Mouse (Mus musculus) CH12.LX (cell line): Measurements from ENCODE around the gene Slc5a10. TPM values are rescaled to one million over a fixed set of nuclear protein-coding genes. Genes with fewer than 3 reads are reported as not detected.

Source experiments
- DNase-seq: peaks from one replicate; pipeline ENCODE4 v3.0.0-alpha.2; 2013; ENCODE audit errors: extremely low read depth
- H3K27ac ChIP-seq: 2 replicates; pipeline ENCODE4 v1.5.1; 2012; ENCODE audit warnings: low read depth, mild to moderate bottlenecking, control low read depth, moderate library complexity; ENCODE audit not compliant: insufficient read depth
- H3K27me3 ChIP-seq: replicated peaks from 2 replicates; pipeline ENCODE3; 2012; ENCODE audit warnings: inconsistent platforms
- H3K36me3 ChIP-seq, 2 experiments: replicated peaks in 1 of 2; 2 replicates each; pipeline versions ENCODE3 to v1.6.1; 2012; ENCODE audit warnings: inconsistent platforms in 1 of 2, low read length in 1 of 2, mild to moderate bottlenecking in 1 of 2, mixed read lengths in 1 of 2, moderate library complexity in 1 of 2; ENCODE audit not compliant: control insufficient read depth in 1 of 2, insufficient read depth in 1 of 2
- H3K4me1 ChIP-seq, 2 experiments: 2 replicates each; pipeline ENCODE4 v1.6.1; 2012; ENCODE audit warnings: inconsistent platforms in 1 of 2, moderate library complexity in 1 of 2; ENCODE audit not compliant: insufficient read depth in 2 of 2, control insufficient read depth in 1 of 2
- H3K4me2 ChIP-seq: 2 replicates; pipeline ENCODE4 v1.6.1; 2012; ENCODE audit warnings: low read depth, mild to moderate bottlenecking, control low read depth; ENCODE audit not compliant: poor library complexity, insufficient read depth, severe bottlenecking
- H3K4me3 ChIP-seq, 3 experiments: fragments of 150-350 bp in 1 of 3; sonication (generic) in 1 of 3; replicated peaks in 1 of 3; 2 replicates each; pipeline versions ENCODE3 to v1.5.1; 2011 to 2012; ENCODE audit warnings: low read depth in 2 of 3, low read length in 2 of 3, mild to moderate bottlenecking in 2 of 3, moderate library complexity in 2 of 3, control low read depth in 1 of 3, improper control_type of control experiment in 1 of 3, inconsistent platforms in 1 of 3, mixed read lengths in 1 of 3; ENCODE audit not compliant: poor library complexity in 1 of 3
- H3K79me2 ChIP-seq: replicated peaks from 2 replicates; pipeline ENCODE4 v1.6.1; 2012; ENCODE audit warnings: mild to moderate bottlenecking, moderate library complexity; ENCODE audit not compliant: control insufficient read depth, poor library complexity, insufficient read depth, severe bottlenecking; ENCODE audit errors: extremely low read depth
- H3K9ac ChIP-seq: 2 replicates; pipeline ENCODE4 v1.6.1; 2012; ENCODE audit warnings: low read depth, mild to moderate bottlenecking, control low read depth, moderate library complexity; ENCODE audit not compliant: insufficient read depth
- H3K9me3 ChIP-seq: replicated peaks from 2 replicates; pipeline ENCODE3; 2012; ENCODE audit warnings: low read length, inconsistent platforms, mixed read lengths
- CTCF ChIP-seq, 2 experiments: IDR thresholded peaks in 1 of 2; conservative IDR thresholded peaks in 1 of 2; 2 replicates each; pipeline ENCODE4 v1.5.1; 2011 to 2012; ENCODE audit warnings: low read depth in 2 of 2, low read length in 2 of 2, improper control_type of control experiment in 1 of 2, inconsistent platforms in 1 of 2, mild to moderate bottlenecking in 1 of 2, moderate library complexity in 1 of 2
- E2F4 ChIP-seq: IDR thresholded peaks from 2 replicates; pipeline ENCODE4 v1.6.1; 2011; ENCODE audit warnings: low read depth, low read length, improper control_type of control experiment; ENCODE audit not compliant: insufficient replicate concordance
- HCFC1 ChIP-seq: IDR thresholded peaks from 2 replicates; pipeline ENCODE4 v1.6.1; 2012; ENCODE audit warnings: low read depth, mild to moderate bottlenecking, inconsistent platforms, low read length, improper control_type of control experiment
- JUN ChIP-seq: IDR thresholded peaks from 2 replicates; pipeline ENCODE4 v1.6.1; 2011; ENCODE audit warnings: low read depth, mild to moderate bottlenecking, low read length, improper control_type of control experiment, moderate library complexity; ENCODE audit not compliant: insufficient read depth
- JUND ChIP-seq: conservative IDR thresholded peaks from 2 replicates; pipeline ENCODE4 v1.6.1; 2011; ENCODE audit warnings: low read depth, low read length, improper control_type of control experiment
- KAT2A ChIP-seq: IDR thresholded peaks from 2 replicates; pipeline ENCODE4 v1.6.1; 2012; ENCODE audit warnings: low read length, improper control_type of control experiment, inconsistent platforms; ENCODE audit not compliant: insufficient replicate concordance
- MAX ChIP-seq: IDR thresholded peaks from 2 replicates; pipeline ENCODE4 v1.6.1; 2011; ENCODE audit warnings: low read length, improper control_type of control experiment
- MAZ ChIP-seq: IDR thresholded peaks from 2 replicates; pipeline ENCODE4 v1.6.1; 2012; ENCODE audit warnings: low read depth, mild to moderate bottlenecking, inconsistent platforms, low read length, improper control_type of control experiment, moderate library complexity
- MEF2A ChIP-seq: IDR thresholded peaks from 2 replicates; pipeline ENCODE4 v1.6.1; 2014; ENCODE audit warnings: low read depth, mild to moderate bottlenecking, inconsistent platforms, low read length, improper control_type of control experiment, borderline replicate concordance
- MYC ChIP-seq: IDR thresholded peaks from 2 replicates; pipeline ENCODE4 v1.6.1; 2011; ENCODE audit warnings: low read depth, mild to moderate bottlenecking, improper control_type of control experiment, low read length
- NRF1 ChIP-seq: IDR thresholded peaks from 2 replicates; pipeline ENCODE4 v1.6.1; 2014; ENCODE audit warnings: low read depth, mild to moderate bottlenecking, inconsistent platforms, low read length, improper control_type of control experiment, moderate library complexity
- POLR2A ChIP-seq: IDR thresholded peaks from 2 replicates; pipeline ENCODE4 v1.6.1; 2011; ENCODE audit warnings: low read depth, mild to moderate bottlenecking, improper control_type of control experiment, low read length
- POLR2AphosphoS2 ChIP-seq: IDR thresholded peaks from 2 replicates; pipeline ENCODE4 v1.6.1; 2011; ENCODE audit warnings: low read depth, low read length, improper control_type of control experiment
- RAD21 ChIP-seq: IDR thresholded peaks from 2 replicates; pipeline ENCODE4 v1.6.1; 2011; ENCODE audit warnings: low read depth, mild to moderate bottlenecking, low read length, improper control_type of control experiment, moderate library complexity
- RCOR1 ChIP-seq: conservative IDR thresholded peaks from 2 replicates; pipeline ENCODE4 v1.6.1; 2012; ENCODE audit warnings: low read depth, mild to moderate bottlenecking, inconsistent platforms, low read length, improper control_type of control experiment
- SMC3 ChIP-seq: IDR thresholded peaks from 2 replicates; pipeline ENCODE4 v1.6.1; 2011; ENCODE audit warnings: low read depth, low read length, improper control_type of control experiment
- TBP ChIP-seq: conservative IDR thresholded peaks from 2 replicates; pipeline ENCODE4 v1.6.1; 2011; ENCODE audit warnings: low read depth, low read length, improper control_type of control experiment
- USF1 ChIP-seq: IDR thresholded peaks from 2 replicates; pipeline ENCODE4 v1.6.1; 2014; ENCODE audit warnings: low read depth, mild to moderate bottlenecking, inconsistent platforms, low read length, improper control_type of control experiment
- USF2 ChIP-seq: conservative IDR thresholded peaks from 2 replicates; pipeline ENCODE4 v1.6.1; 2011; ENCODE audit warnings: low read depth, low read length, improper control_type of control experiment
- ZC3H11A ChIP-seq: IDR thresholded peaks from 2 replicates; pipeline ENCODE4 v1.6.1; 2012; ENCODE audit warnings: low read depth, mild to moderate bottlenecking, inconsistent platforms, low read length, improper control_type of control experiment
- ZMIZ1 ChIP-seq: IDR thresholded peaks from 2 replicates; pipeline ENCODE4 v1.6.1; 2012; ENCODE audit warnings: low read depth, mild to moderate bottlenecking, inconsistent platforms, low read length, improper control_type of control experiment
- dilution Hi-C: fragments of 300-500 bp; cut with MboI; formaldehyde crosslinking; loops from 2 replicates; pipeline ENCODE4 v1.14.3; 2020; ENCODE audit warnings: low sequenced_read_pairs; ENCODE audit not compliant: extremely low pct_unique_long_range_greater_than_20kb, extremely low pct_ligation_motif_present
- in situ Hi-C: fragments of 300-500 bp; cut with MboI; formaldehyde crosslinking; loops from 3 replicates; pipeline ENCODE4 v1.14.3; 2019; ENCODE audit warnings: low sequenced_read_pairs, low pct_ligation_motif_present, low pct_unique_long_range_greater_than_20kb, mixed read lengths
- polyA plus RNA-seq: library from polyadenylated mRNA; unstranded; fragments of >175 nt; gene quantifications from 2 replicates; pipeline ENCODE4 v1.2.1, GENCODE M21; 2012; ENCODE audit warnings: low read depth; ENCODE audit not compliant: insufficient read length
- total RNA-seq, 2 experiments: library from RNA; depleted of rRNA; stranded (reverse); fragments of 300-350 nt in 1 of 2; fragments of >200 nt in 1 of 2; gene quantifications; 2 replicates each; pipeline ENCODE4 v1.2.3; 2012 to 2014

Gene Slc5a10
- total and polyA plus RNA-seq, 3 experiments, result 0.70 to 1.6 (median 1.4) TPM

GRCm38 (mm10) chr11:61629621-61630020, 91.0 kb downstream of the Slc5a10 start:
- Histone ChIP-seq H3K27me3 (no peaks in the 10 kb centered on the region), H3K36me3 (no peaks in the 10 kb centered on the region), H3K4me2 (no peak overlapping the region), H3K9ac (no peak overlapping the region), H3K4me3 (no peak overlapping the region), H3K79me2 (no peaks in the 10 kb centered on the region), H3K9me3 (peaks cover 31% of the 10 kb centered on the region), H3K27ac (no peak overlapping the region), H3K4me1 (0 out of 4 replicates have a peak, but pooled peaks cover 0 to under 1% of the 10 kb centered on the region in 2 experiments)
- TF ChIP-seq CTCF (conservative IDR thresholded peaks at IDR 0.05 in 1 of 2, IDR thresholded peaks at IDR 0.05 in 1 of 2; ENCODE audit: low read depth in 2 of 2, low read length in 2 of 2) (peak; percentile 36 to 81; a peak in 3 of 4 replicates), ZC3H11A (peak; percentile 75), RAD21 (peak; percentile 90), MYC (0 out of 2 replicates have a peak, but pooled peaks have one; percentile 5), MAX (0 out of 2 replicates have a peak, but pooled peaks have one; percentile 11), SMC3 (peak; percentile 88), KAT2A (no peak), JUN (no peak; the same call in 1 of the 2 replicates), POLR2A (no peak), USF1 (no peak)
- in situ Hi-C loops, result no loop called here
- dilution Hi-C loops, result no loop called here
- peak; percentile 71 for DNase-seq

DNA sequence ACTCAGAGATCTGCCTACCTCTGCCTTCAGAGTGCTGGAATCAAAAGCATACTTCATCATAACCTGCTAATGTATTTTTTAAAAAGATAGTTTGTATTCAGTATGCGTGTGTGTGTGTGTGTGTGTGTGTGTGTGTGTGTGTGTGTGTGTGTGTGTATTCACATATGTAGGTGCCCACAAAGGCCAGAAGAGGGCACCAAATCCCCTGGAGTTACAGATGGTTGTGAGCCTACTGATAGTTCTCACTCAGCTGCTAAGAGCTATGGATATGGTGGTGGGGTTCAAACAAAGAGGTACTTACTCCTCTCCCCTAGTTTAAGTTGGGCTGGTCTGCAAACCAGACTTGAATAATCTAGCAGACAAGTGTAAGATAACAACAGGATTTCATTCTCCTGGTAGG, 94.1 kb downstream of the Slc5a10 start:
- no peak for DNase-seq
- in situ Hi-C loops (no loop called here), dilution Hi-C loops (no loop called here)
- Histone ChIP-seq H3K36me3 (peaks cover 0 to 2% of the 10 kb centered on the region in 2 experiments), H3K27ac (no peak overlapping the region), H3K27me3 (no peaks in the 10 kb centered on the region), H3K9me3 (peaks cover 38% of the 10 kb centered on the region), H3K79me2 (no peaks in the 10 kb centered on the region), H3K4me3 (no peak overlapping the region), H3K4me1 (no peaks in the 10 kb centered on the region), H3K9ac (no peak overlapping the region), H3K4me2 (no peak overlapping the region)
- TF ChIP-seq SMC3, result peak; percentile 14; the same call in 1 of the 2 replicates
- TF ChIP-seq JUND, result no peak
- peak; percentile 22 for TF ChIP-seq RAD21
- peak in 1 of 2 experiments; percentile 35; a peak in 2 of 4 replicates for TF ChIP-seq CTCF (conservative IDR thresholded peaks at IDR 0.05 in 1 of 2, IDR thresholded peaks at IDR 0.05 in 1 of 2; ENCODE audit: low read depth in 2 of 2, low read length in 2 of 2)

- Histone ChIP-seq H3K27me3 (no peaks in the 10 kb centered on the region), H3K27ac (no peak overlapping the region), H3K79me2 (no peaks in the 10 kb centered on the region), H3K9ac (no peak overlapping the region), H3K4me2 (no peak overlapping the region), H3K9me3 (peaks cover 29% of the 10 kb centered on the region), H3K4me1 (peaks cover 2 to 8% of the 10 kb centered on the region in 2 experiments), H3K4me3 (no peak overlapping the region), H3K36me3 (peaks cover 0 to 2% of the 10 kb centered on the region in 2 experiments)
- in situ Hi-C loops, result no loop called here
- dilution Hi-C loops, result no loop called here
- no peak for TF ChIP-seq USF2
- TF ChIP-seq RCOR1, result no peak
- TF ChIP-seq KAT2A, result no peak
- no peak for TF ChIP-seq POLR2AphosphoS2
- TF ChIP-seq ZMIZ1, result no peak
- no peak for TF ChIP-seq MAZ
- TF ChIP-seq POLR2A, result no peak
- no peak for TF ChIP-seq HCFC1
- TF ChIP-seq E2F4, result no peak
- no peak for TF ChIP-seq CTCF (conservative IDR thresholded peaks at IDR 0.05 in 1 of 2, IDR thresholded peaks at IDR 0.05 in 1 of 2; ENCODE audit: low read depth in 2 of 2, low read length in 2 of 2)
- TF ChIP-seq NRF1, result no peak
- TF ChIP-seq MEF2A, result no peak
- no peak for TF ChIP-seq TBP
- no peak for DNase-seq
Measured at GRCm38 (mm10) chr11:61625136-61625535, 95.5 kb downstream of the Slc5a10 start.
